Mouse (Mus musculus) myocyte (in vitro differentiated cells): Measurements from ENCODE around the gene Myo18b.

ENCODE experiments used
- CEBPB ChIP-seq: IDR thresholded peaks from 2 replicates; pipeline ENCODE4 v1.6.1; 2011; ENCODE audit warnings: mild to moderate bottlenecking, moderate library complexity; ENCODE audit not compliant: poor library complexity, insufficient read depth, severe bottlenecking
- MAX ChIP-seq: IDR thresholded peaks from one replicate; pipeline ENCODE4 v1.6.1; 2011; ENCODE audit warnings: low read depth, mild to moderate bottlenecking, control low read depth
- MYOD1 ChIP-seq, 3 experiments: IDR thresholded peaks; one replicate each; pipeline ENCODE4 v1.6.1; 2011; ENCODE audit warnings: control low read depth in 2 of 3, low read depth in 2 of 3, mild to moderate bottlenecking in 2 of 3, moderate library complexity in 1 of 3; ENCODE audit not compliant: insufficient read length in 2 of 3, control insufficient read depth in 1 of 3
- POLR2A ChIP-seq: IDR thresholded peaks from one replicate; pipeline ENCODE4 v1.6.1; 2011; ENCODE audit warnings: low read depth, mild to moderate bottlenecking, control low read depth, moderate library complexity; ENCODE audit not compliant: insufficient read length
- POLR2AphosphoS2 ChIP-seq: IDR thresholded peaks from one replicate; pipeline ENCODE4 v1.6.1; 2011; ENCODE audit warnings: low read depth, control low read depth; ENCODE audit not compliant: insufficient read length
- REST ChIP-seq: IDR thresholded peaks from one replicate; pipeline ENCODE4 v1.6.1; 2011; ENCODE audit warnings: mild to moderate bottlenecking, control low read depth, moderate library complexity; ENCODE audit not compliant: insufficient read depth, insufficient read length
- USF1 ChIP-seq: IDR thresholded peaks from one replicate; pipeline ENCODE4 v1.6.1; 2011; ENCODE audit warnings: low read depth, mild to moderate bottlenecking, control low read depth, moderate library complexity

- TF ChIP-seq POLR2AphosphoS2 = no peak
- TF ChIP-seq POLR2A = no peak
- TF ChIP-seq MYOD1 (IDR thresholded peaks at IDR 0.05; ENCODE audit: control insufficient read depth in 1 of 3, insufficient read length in 2 of 3, low read depth in 2 of 3) = no peak
- no peak for TF ChIP-seq CEBPB
- no peak for TF ChIP-seq REST
- no peak for TF ChIP-seq MAX
- no peak for TF ChIP-seq USF1
Observed at GRCm38 (mm10) chr5:112641131-112641530, 255.0 kb downstream of the Myo18b start.
